Mouse (Mus musculus) limb, embryonic 14.5 days (tissue): Measurements from ENCODE around the gene Fgfr2. TPM values are rescaled to one million over a fixed set of nuclear protein-coding genes. Genes with fewer than 3 reads are reported as not detected.

Experiments
- ATAC-seq: fragments of 200-750 bp; cut with Nextera tagmentation; 2 replicates; pipeline ENCODE4 v1.8.0; 2017; ENCODE audit warnings: low read depth, moderate number of reproducible peaks, moderate TSS enrichment; ENCODE audit not compliant: low FRiP score
- DNase-seq: peaks from one replicate; pipeline ENCODE4 v3.0.0-alpha.2; 2015; ENCODE audit warnings: low spot score
- H3K27ac ChIP-seq: fragments of 300-500 bp; sonication (generic); replicated peaks from 2 replicates; pipeline ENCODE4 v1.5.1; 2014; ENCODE audit warnings: low read depth, mild to moderate bottlenecking, low read length, moderate library complexity, mixed read lengths
- H3K27me3 ChIP-seq: fragments of 300-500 bp; sonication (generic); 2 replicates; pipeline ENCODE4 v1.6.1; 2014; ENCODE audit warnings: low read length, mixed read lengths; ENCODE audit not compliant: control insufficient read depth, insufficient read depth
- H3K36me3 ChIP-seq: fragments of 300-500 bp; sonication (generic); 2 replicates; pipeline ENCODE4 v1.6.1; 2014; ENCODE audit warnings: mild to moderate bottlenecking, low read length, moderate library complexity, mixed read lengths; ENCODE audit not compliant: control insufficient read depth, insufficient read depth
- H3K4me1 ChIP-seq: fragments of 300-500 bp; sonication (generic); 2 replicates; pipeline ENCODE4 v1.6.1; 2014; ENCODE audit warnings: antibody characterized with exemption, low read length, mixed read lengths; ENCODE audit not compliant: control insufficient read depth, insufficient read depth
- H3K4me2 ChIP-seq: fragments of 300-500 bp; sonication (generic); replicated peaks from 2 replicates; pipeline ENCODE4 v1.6.1; 2014; ENCODE audit warnings: low read depth, mild to moderate bottlenecking, low read length, moderate library complexity; ENCODE audit not compliant: severe bottlenecking
- H3K4me3 ChIP-seq: fragments of 300-500 bp; sonication (generic); replicated peaks from 2 replicates; pipeline ENCODE4 v1.5.1; 2014; ENCODE audit warnings: low read length
- H3K9ac ChIP-seq: fragments of 300-500 bp; sonication (generic); 2 replicates; pipeline ENCODE4 v1.6.1; 2014; ENCODE audit warnings: mild to moderate bottlenecking, low read depth, low read length, moderate library complexity; ENCODE audit not compliant: severe bottlenecking
- H3K9me3 ChIP-seq: fragments of 300-500 bp; sonication (generic); 2 replicates; pipeline ENCODE4 v1.6.1; 2016; ENCODE audit warnings: low read length; ENCODE audit not compliant: control insufficient read depth
- POLR2A ChIP-seq: fragments of 200-500 bp; IDR thresholded peaks from 2 replicates; pipeline ENCODE4 v1.8.0; 2012; ENCODE audit warnings: inconsistent platforms, mild to moderate bottlenecking, moderate library complexity, borderline replicate concordance; ENCODE audit not compliant: insufficient read depth, insufficient read length; ENCODE audit errors: extremely low read depth
- whole genome bisulfite sequencing: fragments of 180-500 bp; shearing (Covaris S2); extraction: QIAGEN DNeasy Blood & Tissue Kit; methylation state at CpG from one replicate; pipeline ENCODE4 v1.1.7; 2014; 5-methylcytosine and 5-hydroxymethylcytosine counted together
- polyA plus RNA-seq, 2 experiments: library from polyadenylated mRNA; depleted of rRNA in 1 of 2; stranded (reverse) in 1 of 2; unstranded in 1 of 2; fragments of >200 nt; fragmentation: Nextera tagmentation in 1 of 2; extraction: Ambion mirVana in 1 of 2; gene quantifications; 2 replicates each; pipeline versions ENCODE4 v1.2.1 to v1.2.3; 2012 to 2014

Fgfr2 gene
- polyA plus RNA-seq, 2 experiments = 131 to 133 TPM

GRCm38 (mm10) chr7:132930850-132931559 lies 192.1 kb downstream of the Fgfr2 start, which contains the start of gene Zranb1:
TSS of gene Zranb1 (plus strand) at chr7:132931142.
- under 1% methylated on average over 66 of the region's 93 CpGs for WGBS
- peak; percentile 99 for ATAC-seq
- H3K27me3 ChIP-seq = no peaks in the 10 kb centered on the region
- DNase-seq = peak; percentile 97
- H3K36me3 ChIP-seq = no peaks in the 10 kb centered on the region
- H3K9me3 ChIP-seq = no peaks in the 10 kb centered on the region
- peak; percentile 86; the same call in 1 of the 2 replicates for TF ChIP-seq POLR2A
- peak within 1 kb of the TSS; percentile 95 for H3K9ac ChIP-seq
- H3K27ac ChIP-seq = peak within 1 kb of the TSS; percentile 96
- H3K4me2 ChIP-seq = peak within 1 kb of the TSS; percentile 75
- peak within 1 kb of the TSS; percentile 88 for H3K4me3 ChIP-seq
- H3K4me1 ChIP-seq = peaks cover 12% of the 10 kb centered on the region

DNA sequence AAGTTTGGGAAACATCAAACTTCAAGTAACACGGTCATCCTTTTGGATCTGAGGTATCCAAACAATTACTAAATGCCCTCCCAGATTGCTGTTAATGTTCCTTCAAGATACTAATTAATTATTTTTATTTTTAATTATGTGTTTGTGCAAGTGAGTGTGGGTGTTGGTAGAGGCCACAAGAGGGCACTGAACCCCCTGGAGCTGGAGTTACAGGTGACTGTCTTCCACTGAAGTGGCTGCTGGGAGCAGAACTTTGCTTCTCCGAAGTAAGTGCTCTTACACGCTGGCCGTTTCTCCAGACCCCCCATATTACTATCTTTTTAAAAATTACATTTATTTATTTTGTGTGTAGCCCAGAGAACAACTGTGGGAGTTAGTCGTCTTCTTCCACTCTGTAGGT lies 193.1 kb downstream of the Fgfr2 start:
- DNase-seq (no peak), ATAC-seq (no peak)
- Histone ChIP-seq H3K4me2 (peak overlapping the region; percentile 63), H3K9ac (peak overlapping the region; percentile 95), H3K4me3 (peak overlapping the region; percentile 88), H3K9me3 (no peaks in the 10 kb centered on the region), H3K4me1 (peaks cover 12% of the 10 kb centered on the region), H3K36me3 (no peaks in the 10 kb centered on the region), H3K27me3 (no peaks in the 10 kb centered on the region), H3K27ac (no peak overlapping the region)
- no peak for TF ChIP-seq POLR2A
- WGBS = 89% methylated on average over 5 of the region's 5 CpGs

DNA sequence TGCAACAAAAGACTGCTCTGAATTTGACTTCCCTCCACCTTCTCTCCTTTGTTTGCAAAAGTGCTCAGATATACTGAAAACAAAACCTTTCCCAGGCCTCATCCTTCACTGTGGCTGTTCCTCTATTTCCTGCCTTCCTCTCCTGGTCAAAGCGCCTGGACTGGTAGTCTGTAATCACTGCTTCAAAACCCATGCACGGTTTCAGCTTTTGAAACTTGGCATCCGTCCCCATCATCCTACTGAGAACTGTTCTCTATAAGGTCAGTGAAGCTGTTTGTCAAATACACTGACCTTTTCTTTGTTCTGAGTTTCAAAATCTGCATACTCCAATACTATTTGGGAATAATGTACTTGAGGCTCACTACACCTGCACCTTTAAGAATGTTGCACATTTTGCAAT lies 195.9 kb downstream of the Fgfr2 start:
- Histone ChIP-seq H3K4me1 (peaks cover 5% of the 10 kb centered on the region; the same call in 1 of the 2 replicates), H3K4me2 (no peak overlapping the region), H3K27me3 (no peaks in the 10 kb centered on the region), H3K4me3 (no peak overlapping the region), H3K9ac (no peak overlapping the region), H3K36me3 (no peaks in the 10 kb centered on the region), H3K9me3 (no peaks in the 10 kb centered on the region), H3K27ac (no peak overlapping the region)
- WGBS = 62% methylated on average over 3 of the region's 3 CpGs
- DNase-seq = no peak
- ATAC-seq = no peak
- no peak for TF ChIP-seq POLR2A

GRCm38 (mm10) chr7:132925227-132925626 lies 197.9 kb downstream of the Fgfr2 start:
- no peak overlapping the region for H3K4me3 ChIP-seq
- H3K4me2 ChIP-seq = no peak overlapping the region
- H3K36me3 ChIP-seq = no peaks in the 10 kb centered on the region
- H3K9ac ChIP-seq = no peak overlapping the region
- no peaks in the 10 kb centered on the region for H3K9me3 ChIP-seq
- no peak for ATAC-seq
- 76% methylated on average over 2 of the region's 2 CpGs for WGBS
- H3K27me3 ChIP-seq = no peaks in the 10 kb centered on the region
- peaks cover 3% of the 10 kb centered on the region; the same call in 1 of the 2 replicates for H3K4me1 ChIP-seq
- no peak for TF ChIP-seq POLR2A
- no peak for DNase-seq
- no peak overlapping the region for H3K27ac ChIP-seq

GRCm38 (mm10) chr7:132921971-132922370 lies 201.2 kb downstream of the Fgfr2 start:
- no peaks in the 10 kb centered on the region for H3K9me3 ChIP-seq
- H3K4me2 ChIP-seq = no peak overlapping the region
- 60% methylated on average over 3 of the region's 3 CpGs for WGBS
- no peak overlapping the region for H3K9ac ChIP-seq
- no peak for DNase-seq
- no peaks in the 10 kb centered on the region for H3K27me3 ChIP-seq
- no peaks in the 10 kb centered on the region for H3K4me1 ChIP-seq
- H3K4me3 ChIP-seq = no peak overlapping the region
- no peak overlapping the region for H3K27ac ChIP-seq
- no peak for TF ChIP-seq POLR2A
- no peaks in the 10 kb centered on the region for H3K36me3 ChIP-seq
- ATAC-seq = no peak

- Histone ChIP-seq H3K9me3 (no peaks in the 10 kb centered on the region), H3K4me2 (no peak overlapping the region), H3K4me3 (no peak overlapping the region), H3K36me3 (no peaks in the 10 kb centered on the region), H3K4me1 (no peaks in the 10 kb centered on the region), H3K27ac (no peak overlapping the region), H3K9ac (no peak overlapping the region), H3K27me3 (no peaks in the 10 kb centered on the region)
- WGBS = 79% methylated on average over 3 of the region's 3 CpGs
- ATAC-seq (no peak), DNase-seq (no peak)
- no peak for TF ChIP-seq POLR2A
These were observed 219.4 kb downstream of the Fgfr2 start for GRCm38 (mm10) chr7:132903796-132904195.
